Mouse (Mus musculus): Measurements from ENCODE around the gene Mrpl27. TPM values are rescaled to one million over a fixed set of nuclear protein-coding genes. Genes with fewer than 3 reads are reported as not detected.

Gene Mrpl27
- polyA plus RNA-seq, 1 experiment from 2014 or later, result 137 TPM

- H3K27ac ChIP-seq (ENCODE audit: low read depth), result no peak overlapping the region
- H3K36me3 ChIP-seq (ENCODE audit: insufficient read depth), result no peaks in the 10 kb centered on the region
- no peak overlapping the region for H3K4me2 ChIP-seq
- no peaks in the 10 kb centered on the region for H3K9me3 ChIP-seq (ENCODE audit: low read depth, low read length)
- H3K27me3 ChIP-seq (ENCODE audit: insufficient read depth, low read length), result no peaks in the 10 kb centered on the region
- no peaks in the 10 kb centered on the region for H3K4me1 ChIP-seq (ENCODE audit: insufficient read depth)
- TF ChIP-seq CTCF (IDR thresholded peaks at IDR 0.05; ENCODE audit: low read depth), result peak; percentile 17; the same call in 1 of the 2 replicates
- H3K4me3 ChIP-seq (ENCODE audit: low read depth, low read length), result no peak overlapping the region
- no peak for DNase-seq
- no peak overlapping the region for H3K9ac ChIP-seq
- ATAC-seq (ENCODE audit: insufficient read depth), result no peak
Observed at GRCm38 (mm10) chr11:94621458-94621852, 32.1 kb upstream of the Mrpl27 start.

- Histone ChIP-seq H3K9me3 (ENCODE audit: low read depth, low read length) (no peaks in the 10 kb centered on the region), H3K4me3 (ENCODE audit: low read depth, low read length) (no peak overlapping the region), H3K9ac (no peak overlapping the region), H3K4me2 (no peak overlapping the region), H3K36me3 (ENCODE audit: insufficient read depth) (no peaks in the 10 kb centered on the region), H3K4me1 (ENCODE audit: insufficient read depth) (no peaks in the 10 kb centered on the region), H3K27me3 (ENCODE audit: insufficient read depth, low read length) (no peaks in the 10 kb centered on the region), H3K27ac (ENCODE audit: low read depth) (no peak overlapping the region)
- no peak for DNase-seq
- no peak for TF ChIP-seq CTCF (IDR thresholded peaks at IDR 0.05; ENCODE audit: low read depth)
- no peak for ATAC-seq (ENCODE audit: insufficient read depth)
- 70% methylated on average over 2 of the region's 2 CpGs for WGBS
Observed at GRCm38 (mm10) chr11:94622162-94622561, 31.4 kb upstream of the Mrpl27 start.

- H3K4me1 ChIP-seq (ENCODE audit: insufficient read depth), result no peaks in the 10 kb centered on the region
Observed at GRCm38 (mm10) chr11:94629199-94629883, 24.2 kb upstream of the Mrpl27 start, which contains the start of gene Lrrc59. Gene Lrrc59, plus strand, starts transcription at chr11:94629767.

GRCm38 (mm10) chr11:94629884-94630198 lies 23.7 kb upstream of the Mrpl27 start:
- peak overlapping the region; percentile 90 for H3K9ac ChIP-seq
- H3K4me2 ChIP-seq, result peak overlapping the region; percentile 81
- H3K27me3 ChIP-seq (ENCODE audit: insufficient read depth, low read length), result no peaks in the 10 kb centered on the region
- peaks cover 32% of the 10 kb centered on the region for H3K36me3 ChIP-seq (ENCODE audit: insufficient read depth)
- H3K27ac ChIP-seq (ENCODE audit: low read depth), result peak overlapping the region; percentile 79
- ATAC-seq (ENCODE audit: insufficient read depth) (peak; percentile 52), DNase-seq (no peak)
- H3K4me3 ChIP-seq (ENCODE audit: low read depth, low read length), result peak overlapping the region; percentile 97
- H3K4me1 ChIP-seq (ENCODE audit: insufficient read depth), result no peaks in the 10 kb centered on the region
- TF ChIP-seq CTCF (IDR thresholded peaks at IDR 0.05; ENCODE audit: low read depth), result no peak
- no peaks in the 10 kb centered on the region for H3K9me3 ChIP-seq (ENCODE audit: low read depth, low read length)
- WGBS, result 0% methylated on average over 28 of the region's 28 CpGs

More at GRCm38 (mm10) chr11:94629199-94629883, 24.2 kb upstream of the Mrpl27 start, which contains the start of gene Lrrc59:
- H3K9ac ChIP-seq, result peak within 1 kb of the TSS; percentile 90
- ATAC-seq (ENCODE audit: insufficient read depth) (peak; percentile 97), DNase-seq (peak; percentile 97)
- no peaks in the 10 kb centered on the region for H3K27me3 ChIP-seq (ENCODE audit: insufficient read depth, low read length)
- TF ChIP-seq CTCF (IDR thresholded peaks at IDR 0.05; ENCODE audit: low read depth), result peak; percentile 97
- peak within 1 kb of the TSS; percentile 79 for H3K27ac ChIP-seq (ENCODE audit: low read depth)
- peaks cover 27% of the 10 kb centered on the region for H3K36me3 ChIP-seq (ENCODE audit: insufficient read depth)
- peak within 1 kb of the TSS; percentile 81 for H3K4me2 ChIP-seq
- H3K4me3 ChIP-seq (ENCODE audit: low read depth, low read length), result peak within 1 kb of the TSS; percentile 97
- no peaks in the 10 kb centered on the region for H3K9me3 ChIP-seq (ENCODE audit: low read depth, low read length)
- WGBS, result 4% methylated on average over 40 of the region's 41 CpGs

GRCm38 (mm10) chr11:94630199-94631011 lies 23.2 kb upstream of the Mrpl27 start:
- peak overlapping the region; percentile 97 for H3K4me3 ChIP-seq (ENCODE audit: low read depth, low read length)
- WGBS, result 10% methylated on average over 26 of the region's 26 CpGs
- peak overlapping the region; percentile 81 for H3K4me2 ChIP-seq
- DNase-seq (peak; percentile 68), ATAC-seq (ENCODE audit: insufficient read depth) (peak; percentile 22; the same call in 1 of the 2 replicates)
- H3K36me3 ChIP-seq (ENCODE audit: insufficient read depth), result peaks cover 37% of the 10 kb centered on the region
- H3K27ac ChIP-seq (ENCODE audit: low read depth), result peak overlapping the region; percentile 79
- TF ChIP-seq CTCF (IDR thresholded peaks at IDR 0.05; ENCODE audit: low read depth), result no peak
- no peaks in the 10 kb centered on the region for H3K4me1 ChIP-seq (ENCODE audit: insufficient read depth)
- H3K9me3 ChIP-seq (ENCODE audit: low read depth, low read length), result no peaks in the 10 kb centered on the region
- H3K27me3 ChIP-seq (ENCODE audit: insufficient read depth, low read length), result no peaks in the 10 kb centered on the region
- H3K9ac ChIP-seq, result peak overlapping the region; percentile 90

GRCm38 (mm10) chr11:94631969-94632368 lies 21.6 kb upstream of the Mrpl27 start:
- Histone ChIP-seq H3K36me3 (ENCODE audit: insufficient read depth) (peaks cover 53% of the 10 kb centered on the region), H3K4me1 (ENCODE audit: insufficient read depth) (no peaks in the 10 kb centered on the region), H3K9ac (no peak overlapping the region), H3K27ac (ENCODE audit: low read depth) (no peak overlapping the region), H3K9me3 (ENCODE audit: low read depth, low read length) (no peaks in the 10 kb centered on the region), H3K4me2 (no peak overlapping the region), H3K4me3 (ENCODE audit: low read depth, low read length) (no peak overlapping the region), H3K27me3 (ENCODE audit: insufficient read depth, low read length) (no peaks in the 10 kb centered on the region)
- 92% methylated on average over 5 of the region's 5 CpGs for WGBS
- TF ChIP-seq CTCF (IDR thresholded peaks at IDR 0.05; ENCODE audit: low read depth), result no peak
- no peak for ATAC-seq (ENCODE audit: insufficient read depth)
- no peak for DNase-seq

GRCm38 (mm10) chr11:94632988-94633387 lies 20.6 kb upstream of the Mrpl27 start:
- H3K4me3 ChIP-seq (ENCODE audit: low read depth, low read length), result no peak overlapping the region
- 80% methylated on average over 8 of the region's 8 CpGs for WGBS
- DNase-seq (no peak), ATAC-seq (ENCODE audit: insufficient read depth) (no peak)
- no peak overlapping the region for H3K27ac ChIP-seq (ENCODE audit: low read depth)
- no peak for TF ChIP-seq CTCF (IDR thresholded peaks at IDR 0.05; ENCODE audit: low read depth)
- no peak overlapping the region for H3K4me2 ChIP-seq
- no peaks in the 10 kb centered on the region for H3K9me3 ChIP-seq (ENCODE audit: low read depth, low read length)
- H3K9ac ChIP-seq, result no peak overlapping the region
- H3K36me3 ChIP-seq (ENCODE audit: insufficient read depth), result peaks cover 63% of the 10 kb centered on the region
- no peaks in the 10 kb centered on the region for H3K27me3 ChIP-seq (ENCODE audit: insufficient read depth, low read length)
- H3K4me1 ChIP-seq (ENCODE audit: insufficient read depth), result no peaks in the 10 kb centered on the region

Data from lung, embryonic 14.5 days (tissue).